Mouse (Mus musculus): Measurements from ENCODE around the gene Pnmal2. TPM values are rescaled to one million over a fixed set of nuclear protein-coding genes. Genes with fewer than 3 reads are reported as not detected.

The Pnmal2 gene
- 22.7 and 23.4 TPM in 2 replicates for polyA plus RNA-seq (2015; fragmentation: Nextera tagmentation; extraction: Ambion mirVana)

- H3K4me2 ChIP-seq (replicated peaks), result peak within 1 kb of the TSS; percentile 88
- peak within 1 kb of the TSS; percentile 81 for H3K9ac ChIP-seq
- 12% methylated on average over 36 of the region's 36 CpGs for WGBS
- peak within 1 kb of the TSS; percentile 70 for H3K4me3 ChIP-seq
- no peaks in the 10 kb centered on the region for H3K9me3 ChIP-seq
- H3K36me3 ChIP-seq, result no peaks in the 10 kb centered on the region
- peaks cover 45% of the 10 kb centered on the region for H3K27me3 ChIP-seq
- peaks cover 66% of the 10 kb centered on the region for H3K4me1 ChIP-seq
- H3K27ac ChIP-seq, result peak within 1 kb of the TSS; percentile 48; the same call in 1 of the 2 replicates
- peak; percentile 88 for ATAC-seq (ENCODE audit: low FRiP score, low read depth)
These were observed at the start of gene Pnmal2 for GRCm38 (mm10) chr7:16944061-16944807. Pnmal2 (plus strand) TSS chr7:16944682.

DNA sequence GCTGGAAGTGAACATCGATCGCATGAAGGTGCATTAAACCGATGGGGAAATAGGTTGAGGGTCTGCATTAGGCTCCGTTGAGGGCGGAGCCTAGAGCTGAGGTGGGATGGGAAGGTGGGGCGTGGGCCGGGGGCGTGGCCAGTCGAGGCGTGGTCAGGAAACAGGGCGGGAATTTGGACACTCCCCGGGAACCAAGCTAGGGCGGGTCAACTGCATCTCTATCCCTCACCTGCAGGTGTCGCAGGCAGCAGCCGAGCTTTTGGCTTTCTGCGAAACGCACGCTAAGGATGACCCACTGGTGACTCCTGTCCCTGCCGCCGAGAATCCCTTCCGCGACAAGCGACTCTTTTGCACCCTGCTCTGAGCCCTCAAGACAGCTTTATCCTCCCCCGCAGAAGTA, 49.5 kb upstream of the Pnmal2 start:
- WGBS, result under 1% methylated on average over 24 of the region's 24 CpGs
- Histone ChIP-seq H3K4me1 (peaks cover 58% of the 10 kb centered on the region), H3K27ac (no peak overlapping the region)

GRCm38 (mm10) chr7:16895511-16895910, 49.0 kb upstream of the Pnmal2 start:
- Histone ChIP-seq H3K9ac (0 out of 2 replicates have a peak overlapping the region, but pooled peaks have one; percentile 8), H3K36me3 (peaks cover 7% of the 10 kb centered on the region), H3K27ac (no peak overlapping the region), H3K4me3 (peak overlapping the region; percentile 33), H3K4me2 (replicated peaks) (peak overlapping the region; percentile 76), H3K27me3 (no peaks in the 10 kb centered on the region), H3K4me1 (peaks cover 58% of the 10 kb centered on the region), H3K9me3 (no peaks in the 10 kb centered on the region)
- no peak for ATAC-seq (ENCODE audit: low FRiP score, low read depth)
- whole genome bisulfite sequencing, result 34% methylated on average over 10 of the region's 10 CpGs

More for the DNA sequence above, 49.5 kb upstream of the Pnmal2 start:
- H3K4me3 ChIP-seq, result peak overlapping the region; percentile 33
- H3K9me3 ChIP-seq, result no peaks in the 10 kb centered on the region
- H3K4me2 ChIP-seq (replicated peaks), result peak overlapping the region; percentile 76
- peaks cover 7% of the 10 kb centered on the region for H3K36me3 ChIP-seq
- peak overlapping the region; percentile 50; the same call in 1 of the 2 replicates for H3K9ac ChIP-seq
- H3K27me3 ChIP-seq, result no peaks in the 10 kb centered on the region
- peak; percentile 5; the same call in 1 of the 2 replicates for ATAC-seq (ENCODE audit: low FRiP score, low read depth)

- Histone ChIP-seq H3K9me3 (no peaks in the 10 kb centered on the region), H3K4me2 (replicated peaks) (no peak overlapping the region), H3K36me3 (peaks cover 7% of the 10 kb centered on the region), H3K4me3 (no peak overlapping the region), H3K27ac (no peak overlapping the region), H3K4me1 (peaks cover 33% of the 10 kb centered on the region), H3K27me3 (no peaks in the 10 kb centered on the region), H3K9ac (0 out of 2 replicates have a peak overlapping the region, but pooled peaks have one; percentile 31)
- no peak for ATAC-seq (ENCODE audit: low FRiP score, low read depth)
- 21% methylated on average over 5 of the region's 5 CpGs for WGBS
These were observed 44.0 kb upstream of the Pnmal2 start for GRCm38 (mm10) chr7:16900526-16900925.

GRCm38 (mm10) chr7:16903439-16903955, 41.0 kb upstream of the Pnmal2 start:
- WGBS, result 87% methylated on average over 2 of the region's 2 CpGs
- Histone ChIP-seq H3K4me3 (no peak overlapping the region), H3K27ac (no peak overlapping the region), H3K4me2 (replicated peaks) (no peak overlapping the region), H3K36me3 (no peaks in the 10 kb centered on the region), H3K27me3 (no peaks in the 10 kb centered on the region), H3K9me3 (no peaks in the 10 kb centered on the region), H3K4me1 (peaks cover 54% of the 10 kb centered on the region), H3K9ac (no peak overlapping the region)
- ATAC-seq (ENCODE audit: low FRiP score, low read depth), result no peak

- H3K4me2 ChIP-seq (replicated peaks), result no peak overlapping the region
- H3K9ac ChIP-seq, result no peak overlapping the region
- 42% methylated on average over 9 of the region's 10 CpGs for WGBS
- H3K4me1 ChIP-seq, result peaks cover 54% of the 10 kb centered on the region
- H3K36me3 ChIP-seq, result no peaks in the 10 kb centered on the region
- no peaks in the 10 kb centered on the region for H3K27me3 ChIP-seq
- no peak overlapping the region for H3K27ac ChIP-seq
- H3K9me3 ChIP-seq, result no peaks in the 10 kb centered on the region
- no peak for ATAC-seq (ENCODE audit: low FRiP score, low read depth)
- H3K4me3 ChIP-seq, result no peak overlapping the region
These were observed 40.3 kb upstream of the Pnmal2 start for GRCm38 (mm10) chr7:16904120-16904675.

GRCm38 (mm10) chr7:16905491-16906021, 38.9 kb upstream of the Pnmal2 start:
- ATAC-seq (ENCODE audit: low FRiP score, low read depth), result no peak
- Histone ChIP-seq H3K27me3 (no peaks in the 10 kb centered on the region), H3K9me3 (no peaks in the 10 kb centered on the region), H3K4me3 (no peak overlapping the region), H3K9ac (no peak overlapping the region), H3K36me3 (no peaks in the 10 kb centered on the region), H3K4me1 (peaks cover 55% of the 10 kb centered on the region), H3K27ac (peak overlapping the region; percentile 34; the same call in 1 of the 2 replicates), H3K4me2 (replicated peaks) (no peak overlapping the region)
- WGBS, result 31% methylated on average over 9 of the region's 9 CpGs

GRCm38 (mm10) chr7:16906281-16906680, 38.2 kb upstream of the Pnmal2 start, which contains the start of gene Ptgir:
Ptgir (plus strand) TSS chr7:16906490.
- 16% methylated on average over 6 of the region's 6 CpGs for WGBS
- peak within 1 kb of the TSS; percentile 28 for H3K4me2 ChIP-seq (replicated peaks)
- peak within 1 kb of the TSS; percentile 34; the same call in 1 of the 2 replicates for H3K27ac ChIP-seq

GRCm38 (mm10) chr7:16906889-16907559, 37.5 kb upstream of the Pnmal2 start:
- no peak for ATAC-seq (ENCODE audit: low FRiP score, low read depth)
- H3K4me1 ChIP-seq, result peaks cover 46% of the 10 kb centered on the region
- H3K9me3 ChIP-seq, result no peaks in the 10 kb centered on the region
- H3K27me3 ChIP-seq, result no peaks in the 10 kb centered on the region
- no peak overlapping the region for H3K4me3 ChIP-seq
- H3K9ac ChIP-seq, result no peak overlapping the region
- WGBS, result 90% methylated on average over 41 of the region's 41 CpGs
- no peak overlapping the region for H3K27ac ChIP-seq
- H3K4me2 ChIP-seq (replicated peaks), result peak overlapping the region; percentile 28
- H3K36me3 ChIP-seq, result no peaks in the 10 kb centered on the region

More at GRCm38 (mm10) chr7:16906281-16906680, 38.2 kb upstream of the Pnmal2 start, which contains the start of gene Ptgir:
- H3K9me3 ChIP-seq, result no peaks in the 10 kb centered on the region
- H3K27me3 ChIP-seq, result no peaks in the 10 kb centered on the region
- H3K4me3 ChIP-seq, result no peak within 1 kb of the TSS
- peaks cover 51% of the 10 kb centered on the region for H3K4me1 ChIP-seq
- no peak for ATAC-seq (ENCODE audit: low FRiP score, low read depth)
- H3K9ac ChIP-seq, result no peak within 1 kb of the TSS
- no peaks in the 10 kb centered on the region for H3K36me3 ChIP-seq

GRCm38 (mm10) chr7:16907842-16908241, 36.6 kb upstream of the Pnmal2 start:
- Histone ChIP-seq H3K4me3 (no peak overlapping the region), H3K36me3 (no peaks in the 10 kb centered on the region), H3K27ac (no peak overlapping the region), H3K27me3 (no peaks in the 10 kb centered on the region), H3K4me2 (replicated peaks) (0 out of 2 replicates have a peak overlapping the region, but pooled peaks have one; percentile 4), H3K4me1 (peaks cover 48% of the 10 kb centered on the region), H3K9me3 (no peaks in the 10 kb centered on the region), H3K9ac (peak overlapping the region; percentile 48; the same call in 1 of the 2 replicates)
- 66% methylated on average over 7 of the region's 7 CpGs for WGBS
- ATAC-seq (ENCODE audit: low FRiP score, low read depth), result no peak

- H3K4me1 ChIP-seq, result peaks cover 51% of the 10 kb centered on the region
- H3K27ac ChIP-seq, result no peak overlapping the region
- H3K36me3 ChIP-seq, result no peaks in the 10 kb centered on the region
- H3K4me2 ChIP-seq (replicated peaks), result no peak overlapping the region
- H3K4me3 ChIP-seq, result no peak overlapping the region
- H3K9me3 ChIP-seq, result no peaks in the 10 kb centered on the region
- H3K9ac ChIP-seq, result peak overlapping the region; percentile 48; the same call in 1 of the 2 replicates
- H3K27me3 ChIP-seq, result no peaks in the 10 kb centered on the region
- no peak for ATAC-seq (ENCODE audit: low FRiP score, low read depth)
- 45% methylated on average over 11 of the region's 11 CpGs for WGBS
These were observed 36.1 kb upstream of the Pnmal2 start for GRCm38 (mm10) chr7:16908367-16908766.
